Mouse (Mus musculus): Measurements from ENCODE around the gene Pnpla7.
A peak's percentile ranks its signal among the peaks of the same experiment; 100 is the strongest.

Pnpla7 gene

DNA sequence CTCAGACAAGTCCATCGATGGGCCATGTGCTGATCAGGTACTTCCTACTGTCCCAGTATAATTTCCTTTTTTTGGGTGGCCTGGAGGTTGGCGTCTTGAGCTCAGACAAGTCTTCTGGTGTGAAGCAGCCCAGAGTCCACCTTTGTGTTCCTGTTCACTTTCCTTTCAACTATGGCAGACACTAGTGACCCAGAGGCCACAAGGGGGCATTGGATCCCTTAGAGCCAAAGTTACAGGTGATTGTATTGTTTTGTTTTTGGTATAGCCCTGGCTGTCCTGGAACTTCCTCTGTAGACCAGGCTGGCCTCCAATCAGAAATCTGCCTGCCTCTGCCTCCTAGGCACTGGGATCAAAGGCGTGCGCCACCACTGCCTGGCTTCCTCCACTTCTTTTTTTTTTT, 96.6 kb downstream of the Pnpla7 start:
- no peak for DNase-seq

DNA sequence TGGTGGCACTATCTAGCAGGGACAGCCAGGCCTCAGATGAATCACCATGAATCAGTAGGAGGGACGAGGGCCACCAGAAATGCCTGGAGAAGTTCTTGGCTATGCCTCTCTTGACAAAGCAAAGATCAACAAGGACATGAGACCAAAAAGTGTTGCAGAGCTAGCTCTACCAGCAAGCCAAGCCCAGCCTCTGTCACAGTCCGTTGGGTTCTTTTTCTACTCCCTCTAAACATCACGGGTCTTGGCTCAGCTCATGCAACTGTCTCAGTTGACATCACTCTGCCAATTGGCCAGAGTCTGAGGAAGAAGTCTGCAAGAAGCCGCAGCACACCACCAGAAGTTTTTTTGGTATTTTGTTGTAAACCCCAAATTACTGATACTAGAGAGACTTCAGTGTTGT, 99.7 kb downstream of the Pnpla7 start:
- DNase-seq = no peak

DNA sequence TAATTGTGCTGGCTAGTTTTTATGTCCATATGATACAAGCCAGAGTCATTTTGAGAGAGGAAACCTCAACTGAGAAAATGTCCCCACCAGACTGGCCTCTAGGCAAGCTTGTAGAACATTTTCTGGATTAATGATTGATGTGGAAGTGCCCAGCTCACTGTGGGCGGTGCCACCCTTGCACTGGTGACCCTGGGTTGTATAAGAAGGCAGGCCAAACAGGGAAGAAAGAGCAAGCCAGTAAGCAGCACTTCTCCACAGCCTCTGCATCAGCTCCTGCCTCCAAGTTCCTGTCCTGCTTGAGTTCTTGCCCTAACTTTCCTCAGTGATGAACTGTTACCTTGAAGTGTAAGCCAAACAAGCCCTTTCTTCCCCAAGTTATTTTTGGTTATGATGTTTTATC, 103.1 kb downstream of the Pnpla7 start:
- no peak for DNase-seq

DNA sequence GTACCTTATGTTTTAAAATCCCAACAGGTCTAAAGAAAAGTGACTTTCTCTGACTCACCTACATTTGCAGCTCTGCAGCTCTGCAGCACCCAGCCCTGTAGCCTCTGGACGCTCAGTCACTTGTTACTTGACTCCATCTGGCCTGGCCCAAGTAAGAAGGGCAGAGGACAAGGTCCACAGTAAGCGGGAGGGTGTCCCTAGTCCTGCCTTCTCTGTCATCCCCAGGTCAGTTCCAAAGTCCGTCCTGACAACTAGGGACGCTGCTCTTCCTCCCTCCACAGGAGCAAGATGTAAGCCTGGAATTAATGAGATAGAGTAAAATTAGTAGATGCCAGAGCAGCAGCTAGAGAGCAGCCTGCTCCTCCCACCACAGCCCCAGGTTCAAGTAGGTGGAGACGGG, 104.2 kb downstream of the Pnpla7 start, which contains the start of gene Entpd8:
TSS of gene Entpd8 (plus strand) at position 229 of the 400 bp plus-strand sequence.
- no peak for DNase-seq

DNA sequence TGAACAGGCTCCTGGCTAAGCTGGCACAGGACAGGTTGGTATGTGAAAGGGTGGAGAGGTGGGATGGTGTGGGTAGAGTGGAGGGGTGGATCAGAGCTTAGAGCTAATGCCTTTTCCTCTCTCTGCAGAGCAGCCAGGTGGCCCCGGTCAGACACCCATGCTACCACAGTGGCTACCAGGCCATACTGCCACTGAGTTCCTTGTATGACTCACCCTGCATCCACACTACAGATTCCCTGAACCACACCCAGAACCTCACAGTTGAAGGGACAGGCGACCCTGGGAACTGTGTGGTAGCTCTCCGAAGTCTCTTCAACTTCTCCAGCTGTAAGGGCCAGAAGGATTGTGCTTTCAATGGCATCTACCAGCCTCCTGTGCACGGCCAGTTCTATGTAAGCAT, 107.9 kb downstream of the Pnpla7 start:
- DNase-seq = no peak

DNA sequence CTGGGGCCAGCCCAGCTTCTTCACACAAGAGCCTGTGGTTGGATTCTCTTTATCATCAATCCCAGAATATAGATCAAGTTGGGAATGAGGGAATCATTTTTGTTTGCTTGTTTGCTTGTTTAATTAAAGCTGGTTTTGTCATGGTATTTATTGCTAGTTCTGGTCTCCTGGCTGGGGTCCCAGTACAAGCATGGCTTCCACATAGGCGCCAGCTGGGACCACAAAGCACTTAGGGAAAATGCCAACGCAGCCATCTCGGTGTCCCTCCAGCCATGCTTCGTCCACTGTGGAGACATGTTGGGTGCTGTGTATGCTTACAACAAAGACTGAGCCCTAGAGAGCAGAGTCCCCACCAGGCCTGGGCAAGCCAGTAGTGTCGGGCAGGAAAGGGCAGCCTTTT, 109.7 kb downstream of the Pnpla7 start:
- peak; percentile 64 to 71 for DNase-seq

DNA sequence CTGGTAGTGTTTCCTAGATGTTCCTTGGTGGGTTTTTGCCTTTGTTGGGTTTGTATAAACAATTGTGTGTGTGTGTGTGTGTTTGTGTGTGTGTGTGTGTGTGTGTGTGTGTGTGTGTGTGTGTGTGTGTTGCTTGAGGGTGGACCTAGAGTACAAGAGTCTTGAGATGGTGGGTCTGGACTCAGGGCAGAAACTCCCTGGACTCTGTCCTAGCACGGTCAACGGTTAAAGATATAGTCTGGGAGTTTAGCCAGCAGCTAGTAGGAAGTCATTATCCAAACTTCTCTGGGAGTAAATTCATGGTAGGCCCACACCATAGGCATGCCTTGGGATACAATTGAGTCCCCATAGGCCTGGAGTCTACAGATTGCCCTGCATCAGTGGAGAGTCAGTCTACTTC, 112.0 kb downstream of the Pnpla7 start:
- DNase-seq = no peak

DNA sequence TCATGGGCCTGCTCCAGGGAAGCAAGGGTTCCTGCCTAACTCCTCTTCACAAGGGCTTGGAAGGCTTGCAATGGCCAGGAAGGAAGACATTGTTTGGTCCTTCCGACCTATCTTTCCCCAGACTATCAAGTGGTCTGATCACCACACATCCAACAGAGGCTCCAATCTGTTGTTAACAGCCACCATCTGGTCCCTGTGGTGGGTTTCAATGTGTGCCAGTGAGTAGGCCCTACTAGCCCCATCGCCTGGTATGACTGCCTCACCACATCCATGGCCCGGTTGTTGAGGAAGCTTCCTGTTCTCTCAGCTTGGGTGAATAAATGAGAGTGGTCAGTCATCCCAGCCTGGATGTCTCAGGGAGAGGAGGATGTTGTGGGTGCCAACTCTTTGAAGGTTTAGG, 112.8 kb downstream of the Pnpla7 start:
- DNase-seq = peak; percentile 71 to 76

DNA sequence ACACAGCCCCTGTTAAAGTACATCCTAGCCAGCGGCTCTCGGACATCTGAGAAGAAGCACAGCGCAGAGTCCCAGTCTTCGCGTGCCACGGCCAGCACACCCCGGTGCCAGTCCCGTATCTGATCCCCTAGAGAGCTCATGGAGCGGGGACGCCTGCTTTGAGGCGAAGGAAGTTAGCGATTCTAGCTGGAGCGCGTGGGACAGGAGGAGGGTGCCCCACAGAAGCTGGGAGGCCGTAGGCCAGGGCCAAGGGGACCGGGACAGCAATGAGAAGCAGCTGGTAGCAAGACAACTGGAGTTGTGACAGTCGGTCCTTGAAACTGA, 118.9 kb downstream of the Pnpla7 start:
- DNase-seq = no peak

DNA sequence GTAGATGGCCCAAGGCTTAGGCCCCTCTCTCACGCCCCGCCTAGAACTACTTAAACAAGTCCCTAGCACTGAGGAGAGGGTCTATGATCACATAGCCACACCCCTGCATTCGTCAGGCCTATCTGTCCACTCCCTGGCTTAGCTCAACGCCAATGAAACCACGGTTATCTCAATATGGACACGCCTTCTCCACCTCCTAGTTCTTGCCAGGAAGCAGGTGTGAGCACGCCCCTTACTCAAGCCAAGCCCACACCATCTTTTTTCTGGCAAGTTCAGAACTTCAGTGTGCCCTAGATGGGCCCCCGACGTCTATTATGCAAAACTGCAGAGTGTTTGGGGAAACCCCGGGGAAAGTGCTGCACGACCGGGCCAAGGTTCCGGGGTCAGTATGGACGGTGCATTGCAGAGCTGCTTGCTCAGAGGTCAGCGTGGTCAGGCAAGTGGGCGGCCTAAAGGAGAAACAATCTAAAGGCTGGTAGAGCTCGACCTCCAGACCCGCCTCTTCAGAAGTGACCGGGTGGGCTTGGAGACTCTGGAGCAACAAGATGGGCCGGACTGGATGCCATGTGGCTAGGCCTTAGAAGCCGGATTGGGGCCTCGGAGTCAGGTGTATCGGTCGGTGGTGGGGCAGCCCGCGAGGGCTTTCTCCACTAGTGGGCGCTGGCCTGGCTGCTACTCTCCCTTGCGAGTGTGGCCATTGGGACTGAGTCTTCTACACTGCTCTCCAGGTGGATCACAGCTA, 119.4 kb downstream of the Pnpla7 start, which contains the start of gene Noxa1:
TSS of gene Noxa1 (minus strand) at position 41 of the 742 bp plus-strand sequence.
- no peak for DNase-seq

DNA sequence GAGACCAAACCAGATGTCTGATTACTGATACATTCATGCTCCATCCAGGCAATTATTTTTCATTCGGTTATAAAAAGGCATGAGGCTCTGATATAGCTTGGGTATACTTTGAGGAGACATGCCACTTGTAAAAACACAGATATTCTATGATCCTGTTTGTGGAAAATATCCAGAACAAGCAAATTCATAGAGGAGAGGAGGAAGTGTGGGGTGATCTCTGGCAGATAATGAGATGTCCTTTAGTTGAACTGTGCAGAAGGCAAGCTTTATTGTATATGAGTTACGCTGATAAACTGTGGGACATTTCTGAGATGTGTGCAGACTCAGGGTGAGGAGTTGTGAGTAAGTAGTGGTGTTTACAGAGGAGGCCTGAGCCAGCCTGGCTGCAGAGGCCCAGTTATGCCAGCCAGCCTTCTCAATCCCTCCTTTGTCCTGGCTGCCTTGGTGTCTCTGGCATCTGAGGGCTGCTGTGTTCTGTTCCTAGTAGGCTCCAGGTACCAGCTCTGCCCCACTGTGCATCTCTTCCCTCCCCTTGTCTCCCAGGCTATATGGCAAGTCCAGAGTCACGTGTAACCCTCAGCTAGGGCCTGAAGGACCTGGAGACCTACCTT, 122.3 kb downstream of the Pnpla7 start:
- no peak for DNase-seq

DNA sequence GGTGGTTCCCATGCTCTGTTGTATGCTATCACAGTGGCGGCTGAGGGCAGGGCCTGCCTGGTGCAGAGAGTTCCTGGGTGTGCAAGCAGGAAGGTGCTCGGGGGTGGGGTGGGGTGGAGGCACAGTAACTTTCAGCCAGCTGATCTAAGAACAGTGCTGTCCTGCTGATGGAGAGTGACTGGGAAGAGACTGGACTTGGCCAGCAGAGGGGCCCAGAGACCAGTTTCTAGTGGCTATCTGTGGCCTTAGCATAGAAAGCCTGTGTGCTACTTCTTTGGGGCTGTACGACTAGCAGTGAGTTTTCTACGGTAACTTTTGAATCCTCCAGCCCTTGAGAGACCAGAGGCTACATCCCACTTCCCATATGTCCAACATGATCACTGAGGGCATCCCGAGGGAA, 123.1 kb downstream of the Pnpla7 start:
- peak; percentile 47 to 62 for DNase-seq

DNA sequence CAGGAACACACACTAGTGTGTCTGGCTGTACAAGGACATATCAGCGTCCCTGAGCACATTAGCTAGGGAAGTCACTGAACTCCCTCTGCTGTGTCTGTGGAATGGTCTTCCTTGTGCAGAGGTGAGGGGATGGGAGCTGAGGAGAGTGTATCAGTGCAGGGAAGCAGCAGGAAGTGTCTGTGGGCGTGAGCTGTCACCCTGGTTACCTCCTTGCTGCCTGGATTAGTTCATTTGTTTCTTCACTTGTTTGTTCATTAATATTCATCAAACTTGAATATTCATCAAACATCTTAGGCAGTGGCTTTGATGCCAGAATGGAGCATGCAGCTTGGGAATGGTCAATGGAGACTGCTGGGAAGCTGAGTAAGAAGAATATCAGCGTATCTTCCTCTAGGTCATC, 123.9 kb downstream of the Pnpla7 start:
- no peak for DNase-seq

Measured in cerebellum, postnatal 10 days (tissue).